Mouse (Mus musculus) frontal cortex, postnatal 10 days (tissue): ENCODE results near the gene Srpk1.
A peak's percentile ranks its signal among the peaks of the same experiment; 100 is the strongest.

Experiments
- DNase-seq, 2 experiments: peaks; one replicate each; pipeline ENCODE4 v3.0.0; 2022; ENCODE audit warnings: low spot score in 2 of 2, mixed read lengths in 1 of 2

Gene Srpk1

GRCm38 (mm10) chr17:28613096-28613495, 9.4 kb downstream of the Srpk1 start:
- DNase-seq = no peak

GRCm38 (mm10) chr17:28612603-28613002, 9.9 kb downstream of the Srpk1 start:
- DNase-seq = no peak

GRCm38 (mm10) chr17:28609543-28609942, 13.0 kb downstream of the Srpk1 start:
- no peak for DNase-seq

GRCm38 (mm10) chr17:28601557-28602250, 20.8 kb downstream of the Srpk1 start:
- DNase-seq = no peak

GRCm38 (mm10) chr17:28600780-28601179, 21.7 kb downstream of the Srpk1 start:
- DNase-seq = no peak

DNA sequence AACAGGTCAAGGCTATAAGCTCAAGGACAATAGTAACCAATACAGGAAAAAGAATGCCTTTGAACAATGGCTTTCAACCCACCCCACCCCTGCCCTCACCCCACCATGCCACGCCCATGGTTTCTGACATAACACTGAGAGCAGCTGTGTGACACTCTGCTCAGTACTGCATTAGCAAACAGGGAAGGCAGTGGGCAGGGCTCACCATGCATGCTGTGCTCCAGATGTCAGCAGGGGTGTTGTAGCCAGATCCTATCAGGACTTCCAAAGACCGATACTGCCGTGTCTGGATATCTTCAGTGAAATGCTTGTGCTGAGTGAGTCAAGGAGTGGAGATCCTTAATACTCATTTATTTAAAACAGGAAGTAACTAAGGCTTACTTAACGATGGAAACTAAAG, 28.5 kb downstream of the Srpk1 start:
- no peak for DNase-seq

DNA sequence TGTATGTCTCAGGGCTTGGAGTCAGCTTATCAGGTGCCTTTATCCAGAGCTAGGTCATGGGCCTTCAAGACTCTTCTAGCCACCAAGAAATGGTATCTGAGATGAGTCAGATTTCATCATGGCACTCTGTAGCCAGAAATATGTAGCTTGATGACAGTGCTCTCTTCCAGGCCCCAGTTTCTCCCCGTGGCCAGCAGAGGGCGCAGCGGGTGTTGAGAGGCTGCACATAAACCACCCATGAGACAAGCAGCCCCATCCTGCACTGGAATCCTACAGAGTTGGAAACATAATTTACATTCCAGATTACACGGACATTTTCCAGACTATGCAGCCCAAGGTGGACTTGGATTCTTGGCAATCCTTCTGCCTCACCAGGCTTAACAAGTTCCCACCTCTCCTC, 29.5 kb downstream of the Srpk1 start:
- DNase-seq = peak; percentile 55 to 69

GRCm38 (mm10) chr17:28591476-28591875, 31.0 kb downstream of the Srpk1 start:
- no peak for DNase-seq

DNA sequence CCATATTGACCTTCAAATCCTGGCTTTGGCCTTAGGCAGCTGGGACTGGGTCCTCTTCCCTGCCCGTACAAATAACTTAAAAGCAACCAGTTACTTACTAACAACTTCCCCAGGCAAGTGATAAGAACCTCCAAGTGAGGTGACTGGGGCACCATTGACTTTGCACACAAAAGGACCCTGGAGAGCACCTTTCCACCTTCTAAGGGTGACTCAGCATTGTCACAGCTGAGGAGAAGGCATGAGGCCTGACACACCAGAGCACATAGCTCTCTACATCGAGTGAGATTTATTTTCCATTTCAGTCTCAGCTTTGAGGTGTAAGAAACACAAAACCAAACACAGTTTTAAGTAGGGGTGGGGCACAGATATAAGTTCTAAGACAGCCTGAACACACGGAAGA, 31.9 kb downstream of the Srpk1 start:
- DNase-seq = no peak

DNA sequence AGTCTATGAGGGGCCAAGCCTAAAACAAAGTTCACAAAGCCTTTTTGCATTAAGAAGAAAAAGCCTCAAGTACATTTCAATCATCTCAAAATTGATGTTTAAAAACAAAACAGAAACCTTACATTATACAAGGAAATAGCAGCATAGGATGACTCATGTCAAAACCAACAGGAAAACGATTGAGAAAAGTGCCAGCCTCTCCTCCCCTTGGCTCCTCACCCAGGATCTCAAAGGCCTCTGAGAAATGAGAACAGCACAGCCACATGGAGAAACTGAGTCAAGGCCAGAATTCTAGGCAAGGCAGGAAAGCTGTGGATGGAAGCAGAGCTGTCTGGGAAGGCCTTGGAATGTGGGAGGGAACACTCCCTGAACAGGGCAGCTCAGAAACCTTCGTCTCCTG, 33.9 kb downstream of the Srpk1 start:
- DNase-seq = no peak

- DNase-seq = no peak
Observed at GRCm38 (mm10) chr17:28586509-28586908, 36.0 kb downstream of the Srpk1 start.

- DNase-seq = no peak
Observed at GRCm38 (mm10) chr17:28581056-28581455, 41.5 kb downstream of the Srpk1 start.

- no peak for DNase-seq
Observed at GRCm38 (mm10) chr17:28580396-28580795, 42.1 kb downstream of the Srpk1 start.

GRCm38 (mm10) chr17:28575244-28576125, 47.0 kb downstream of the Srpk1 start, which contains the start of gene Lhfpl5:
Lhfpl5 (plus strand) TSS chr17:28575641.
- peak in 1 of 2 experiments; percentile 25 for DNase-seq

DNA sequence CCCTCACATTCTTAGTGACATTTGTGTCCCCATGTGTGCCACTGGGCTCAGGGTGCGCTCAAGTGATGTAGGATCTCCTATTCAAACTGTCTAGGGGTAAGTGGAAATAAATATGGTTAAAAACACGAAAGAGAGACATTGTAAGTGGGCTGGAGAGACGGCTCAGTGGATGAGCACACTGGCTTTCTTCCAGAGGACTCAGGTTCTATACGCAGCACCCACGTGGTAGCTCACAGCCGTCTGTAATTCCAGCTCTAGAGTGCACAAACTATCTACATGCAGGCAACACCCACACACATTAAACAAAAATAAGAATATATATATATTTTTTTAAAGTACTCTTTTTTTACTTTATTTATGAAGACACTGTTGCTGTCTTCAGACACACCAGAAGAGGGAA, 49.6 kb downstream of the Srpk1 start:
- DNase-seq = no peak

GRCm38 (mm10) chr17:28572521-28572920, 50.0 kb downstream of the Srpk1 start:
- no peak for DNase-seq

GRCm38 (mm10) chr17:28571868-28572267, 50.6 kb downstream of the Srpk1 start:
- no peak for DNase-seq

DNA sequence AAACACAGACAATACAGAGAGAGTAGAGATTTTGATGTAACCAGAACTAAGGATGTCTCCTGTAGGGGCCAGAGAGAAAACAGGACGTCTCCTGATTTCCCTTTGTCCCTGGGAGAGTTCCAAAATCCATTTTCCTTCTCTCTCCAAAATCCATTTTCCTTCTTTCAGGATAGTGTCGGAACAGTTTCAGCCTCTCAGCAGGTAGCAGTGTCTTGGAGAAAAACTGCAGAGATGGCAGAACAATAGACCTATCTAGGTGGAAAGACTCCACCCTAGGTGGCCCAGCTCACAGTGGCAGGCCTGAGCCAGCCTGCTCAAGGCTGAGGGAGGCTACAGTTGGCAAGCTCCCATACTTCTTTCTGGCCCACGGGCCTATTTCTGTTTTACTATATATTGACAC, 55.0 kb downstream of the Srpk1 start:
- no peak for DNase-seq

DNA sequence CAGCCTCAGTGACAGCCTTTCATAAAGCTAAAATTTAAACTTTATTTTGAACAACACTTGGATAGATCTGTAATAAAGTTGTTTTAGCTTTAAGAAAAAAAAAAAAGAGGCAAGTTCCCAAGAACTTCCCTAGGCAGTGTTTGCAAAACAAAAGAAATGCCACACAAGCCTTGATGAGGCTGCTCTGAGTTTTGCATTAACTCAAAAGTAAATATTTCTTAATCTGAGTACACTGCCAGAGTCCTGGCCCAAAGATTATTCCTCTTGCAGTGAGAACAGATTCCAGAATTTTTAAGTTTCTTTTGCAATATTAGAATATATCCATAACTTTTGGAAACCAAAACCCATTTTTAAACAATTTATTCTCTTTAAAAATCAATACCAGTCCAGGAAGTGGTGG, 57.3 kb downstream of the Srpk1 start:
- no peak for DNase-seq

DNA sequence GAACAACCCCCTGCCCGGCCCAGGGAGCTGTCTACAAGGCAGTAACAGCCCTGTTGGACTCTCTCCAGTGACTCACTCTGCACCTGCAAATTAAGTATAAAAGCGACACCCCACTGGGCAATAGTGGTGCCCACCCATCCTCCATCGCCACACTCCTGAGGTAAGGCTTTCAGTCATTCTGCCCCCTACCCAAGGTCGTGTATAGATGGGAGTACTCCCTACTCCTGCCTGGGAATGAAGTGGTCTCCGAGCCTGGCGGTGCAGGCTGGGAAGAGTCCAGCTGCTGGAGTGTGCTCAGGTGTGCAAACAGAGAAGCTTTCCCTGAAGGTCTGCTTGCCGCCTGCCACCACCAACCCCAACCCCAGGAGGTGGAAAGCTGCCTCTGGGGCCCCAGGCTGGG, 60.9 kb downstream of the Srpk1 start:
- DNase-seq = no peak

DNA sequence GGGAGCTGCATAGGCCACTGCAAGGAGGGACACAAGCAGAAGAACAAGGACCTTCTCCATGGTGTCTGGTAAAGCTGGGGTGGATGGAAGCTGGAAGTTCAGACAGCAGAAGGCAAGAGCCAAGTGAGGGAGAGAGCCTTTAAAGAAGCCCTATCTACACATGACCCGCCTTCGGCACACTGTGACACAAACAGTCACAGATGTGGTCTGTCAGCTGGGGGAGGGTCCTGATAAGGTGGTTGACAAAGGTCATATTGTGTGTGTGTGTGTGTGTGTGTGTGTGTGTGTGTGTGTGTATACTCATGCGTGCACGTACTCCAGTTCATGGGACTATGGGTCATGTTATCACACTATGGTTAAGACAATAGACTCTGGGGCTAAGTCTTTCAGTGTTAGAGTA, 61.9 kb downstream of the Srpk1 start, which contains the start of gene Clps:
Gene Clps, minus strand, starts transcription at position 169 of the 400 bp plus-strand sequence.
- no peak for DNase-seq

DNA sequence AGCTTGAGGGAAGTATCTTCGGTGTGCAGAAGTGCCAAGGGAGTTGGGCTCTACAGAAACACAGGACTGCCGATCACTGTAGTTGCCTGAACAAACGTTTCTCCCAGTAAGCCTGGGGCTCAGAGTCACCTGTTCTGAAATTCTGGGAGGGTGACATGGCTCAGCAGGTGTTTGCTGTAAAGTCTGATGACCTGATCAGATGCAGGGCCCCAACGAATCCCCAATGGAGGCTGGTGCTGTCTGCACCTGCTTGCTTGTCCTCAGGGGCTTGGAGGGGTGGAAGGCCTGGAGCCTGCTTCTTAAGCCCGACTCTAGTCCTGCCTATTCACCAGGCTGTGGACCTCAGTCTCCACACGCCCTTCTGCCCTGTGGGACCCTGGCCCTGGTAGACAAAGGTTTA, 64.7 kb downstream of the Srpk1 start:
- no peak for DNase-seq
